Mouse (Mus musculus): ENCODE measurements around the gene Esrrb.

Gene Esrrb

GRCm38 (mm10) chr12:86556796-86557517 is 196.0 kb downstream of the Esrrb start:
- ATAC-seq (ENCODE audit: insufficient number of reproducible peaks, low FRiP score, low TSS enrichment) = no peak

GRCm38 (mm10) chr12:86558889-86559288 is 198.0 kb downstream of the Esrrb start:
- no peak for ATAC-seq (ENCODE audit: insufficient number of reproducible peaks, low FRiP score, low TSS enrichment)

DNA sequence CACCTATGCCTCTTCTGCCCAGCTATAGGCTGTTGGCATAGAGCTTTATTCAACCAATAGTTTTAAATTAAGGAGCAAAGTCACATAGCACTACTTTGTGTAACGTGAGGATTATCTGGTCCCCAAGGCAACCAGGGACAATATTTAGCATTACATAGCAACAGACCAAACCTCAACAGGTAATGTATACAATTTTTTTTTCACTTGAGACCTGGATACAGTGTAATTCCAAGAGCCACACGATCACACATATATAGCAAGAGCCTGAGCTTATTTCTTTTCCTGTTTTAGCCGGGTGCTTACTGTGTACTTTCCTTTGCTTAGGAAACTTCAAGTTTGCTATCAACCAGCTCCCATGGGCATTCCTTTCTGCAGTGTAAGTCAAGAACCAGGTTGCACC is 201.8 kb downstream of the Esrrb start:
- no peak for ATAC-seq (ENCODE audit: insufficient number of reproducible peaks, low FRiP score, low TSS enrichment)

- no peak for ATAC-seq (ENCODE audit: insufficient number of reproducible peaks, low FRiP score, low TSS enrichment)
Observed at GRCm38 (mm10) chr12:86565996-86566395, 205.1 kb downstream of the Esrrb start.
